Mouse (Mus musculus): ENCODE results near the gene Eva1b.

DNA sequence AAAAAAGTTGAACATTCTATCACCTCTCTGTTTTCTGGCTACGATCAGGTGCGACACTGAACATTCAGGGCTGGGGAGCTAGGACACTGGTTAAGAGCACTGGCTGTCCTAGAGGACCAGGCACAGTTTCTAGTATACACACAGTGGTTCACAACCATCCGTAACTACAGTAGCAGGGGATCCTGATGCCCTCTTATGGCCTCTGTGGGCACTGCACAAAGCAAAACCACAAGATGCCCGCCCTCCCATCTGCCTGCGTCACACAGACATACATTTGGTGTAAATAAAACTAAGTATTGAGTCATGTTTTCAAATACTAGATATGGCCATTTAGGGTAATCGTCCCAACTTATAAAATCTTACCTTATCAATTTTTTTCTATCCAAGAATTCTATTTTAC, 10.0 kb downstream of the Eva1b start:
- TF ChIP-seq CTCF (IDR thresholded peaks at IDR 0.05) (peak; percentile 54), EP300 (IDR thresholded peaks at IDR 0.05) (no peak)

Measured in lung, postnatal 0 days (tissue).